Mouse (Mus musculus) cerebellum, adult 11-12 months (tissue): ENCODE results near the gene Cfap221.

Source experiments
- DNase-seq: peaks from one replicate; pipeline ENCODE4 v3.0.0; 2022

Cfap221 gene

DNA sequence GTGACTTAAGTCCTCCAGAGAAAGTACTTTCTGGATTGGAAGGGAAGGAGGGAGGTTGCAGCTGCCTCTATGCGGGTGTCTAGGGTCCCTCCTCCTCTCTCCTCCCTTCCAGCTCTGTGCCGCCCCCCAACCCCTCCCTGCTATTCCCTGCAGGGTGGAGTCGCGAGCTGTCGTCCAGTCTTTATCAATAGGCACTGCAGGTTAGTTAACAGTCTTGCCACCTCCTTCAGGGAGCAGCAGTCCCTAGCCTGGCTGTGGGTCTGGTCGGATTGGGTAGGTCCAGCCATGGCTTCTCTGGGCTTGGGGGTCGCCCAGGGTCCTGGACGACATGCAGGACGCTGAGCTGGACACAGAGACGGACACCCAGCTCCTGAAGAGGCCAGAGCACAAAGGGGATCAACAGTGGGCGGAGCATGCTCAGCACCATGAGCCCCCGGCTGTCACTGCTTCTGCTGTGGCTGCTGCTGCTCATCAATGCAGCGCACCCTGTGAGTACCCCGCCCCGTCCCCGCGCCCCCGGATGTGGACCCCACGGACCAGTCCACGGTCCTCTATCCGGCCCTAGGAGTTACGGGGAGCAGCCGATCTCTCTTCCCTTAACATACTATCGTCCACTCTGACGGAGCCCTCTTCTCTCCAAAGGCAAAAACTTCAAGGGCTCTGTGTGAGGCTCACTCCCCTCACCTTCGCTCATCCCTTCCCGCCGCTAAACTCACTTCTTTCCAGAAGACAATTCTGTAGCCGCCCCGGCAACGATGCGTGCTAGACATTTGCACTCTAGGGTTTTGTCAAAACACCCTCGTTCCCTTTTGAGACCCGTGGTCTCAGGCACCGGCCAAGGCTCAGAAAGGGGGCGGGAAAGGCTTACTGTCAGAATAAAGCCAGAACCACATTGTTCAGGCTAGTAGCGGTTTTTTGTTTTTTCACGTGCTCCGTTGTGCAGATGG lies 10.1 kb upstream of the Cfap221 start, which contains the start of gene Sctr:
Sctr (plus strand) TSS at position 51 of the 947 bp plus-strand sequence.
- no peak for DNase-seq

DNA sequence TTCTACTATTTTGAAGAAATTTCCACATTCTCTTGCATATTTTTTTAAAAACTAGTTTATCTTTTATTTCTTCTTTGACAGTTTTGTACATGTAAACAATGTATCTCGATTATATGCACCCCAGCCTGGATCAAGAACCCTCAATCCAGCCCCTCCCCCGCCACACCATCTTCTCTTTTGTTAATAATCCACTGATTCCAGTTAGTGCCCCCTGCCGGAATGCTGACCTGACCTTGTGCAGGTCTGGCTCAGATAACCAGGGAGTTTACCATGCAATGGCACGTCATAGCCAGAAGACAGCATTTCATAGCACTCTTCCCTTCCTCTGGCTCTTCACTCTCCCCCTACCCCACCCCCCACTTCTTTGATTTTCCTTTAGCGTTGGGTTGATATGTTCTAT lies 610 bp upstream of the Cfap221 start:
- no peak for DNase-seq

DNA sequence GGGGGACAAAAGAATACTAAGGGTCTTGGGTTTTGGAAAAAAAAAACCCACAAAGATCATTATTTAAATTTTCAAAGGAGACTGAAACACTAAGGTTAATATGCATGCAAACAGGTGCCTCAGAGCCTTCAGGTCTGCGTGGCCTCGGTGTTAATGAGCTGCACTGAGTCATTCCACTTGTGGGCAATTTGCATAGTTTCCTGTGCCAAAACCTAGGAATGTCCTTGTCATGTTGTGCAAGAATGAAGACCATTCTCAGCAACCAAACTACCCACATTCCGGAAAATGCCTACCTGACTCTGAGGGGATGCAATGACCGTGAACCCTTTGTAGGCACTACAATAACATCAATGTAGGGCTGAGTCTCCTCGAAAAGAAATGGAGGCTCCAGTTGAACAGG lies 10.5 kb downstream of the Cfap221 start:
- no peak for DNase-seq

DNA sequence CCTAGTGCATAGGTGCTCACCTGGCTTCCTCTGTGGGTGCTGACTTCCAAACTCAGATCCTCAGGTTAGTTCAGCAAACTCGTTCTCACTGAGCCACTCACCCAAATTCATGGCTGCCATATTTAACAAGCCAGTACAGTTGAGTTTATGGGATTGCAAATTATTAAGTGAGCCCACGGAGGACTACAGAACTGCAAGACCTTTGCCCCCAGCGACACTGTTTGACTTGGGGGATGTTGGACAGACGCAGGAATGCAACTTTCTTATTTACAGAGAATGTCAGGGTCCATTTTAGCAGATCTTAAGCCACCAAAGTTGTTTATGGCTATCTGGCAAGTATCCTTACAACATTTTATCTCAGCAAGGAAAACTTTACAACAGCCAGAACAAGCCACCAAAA lies 21.9 kb downstream of the Cfap221 start:
- no peak for DNase-seq

DNA sequence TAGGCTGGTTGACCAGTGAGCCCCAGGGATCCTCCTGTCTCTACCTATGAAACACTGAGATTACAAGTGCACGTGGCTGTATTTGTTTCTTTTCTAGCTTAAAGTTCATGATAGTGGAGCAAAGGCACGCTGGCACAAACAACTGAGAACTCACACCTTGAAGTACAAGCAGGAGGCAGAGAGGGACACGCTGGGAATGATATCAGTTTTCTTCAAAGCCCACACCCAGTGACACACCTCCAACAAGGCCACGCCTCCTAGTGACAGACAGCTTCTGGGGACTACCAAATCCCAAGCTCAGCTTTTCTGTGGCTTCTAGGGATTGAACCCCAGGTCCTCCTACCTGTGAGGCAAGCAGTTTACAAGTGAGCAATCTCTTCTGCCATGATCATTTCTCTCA lies 23.9 kb downstream of the Cfap221 start:
- no peak for DNase-seq

DNA sequence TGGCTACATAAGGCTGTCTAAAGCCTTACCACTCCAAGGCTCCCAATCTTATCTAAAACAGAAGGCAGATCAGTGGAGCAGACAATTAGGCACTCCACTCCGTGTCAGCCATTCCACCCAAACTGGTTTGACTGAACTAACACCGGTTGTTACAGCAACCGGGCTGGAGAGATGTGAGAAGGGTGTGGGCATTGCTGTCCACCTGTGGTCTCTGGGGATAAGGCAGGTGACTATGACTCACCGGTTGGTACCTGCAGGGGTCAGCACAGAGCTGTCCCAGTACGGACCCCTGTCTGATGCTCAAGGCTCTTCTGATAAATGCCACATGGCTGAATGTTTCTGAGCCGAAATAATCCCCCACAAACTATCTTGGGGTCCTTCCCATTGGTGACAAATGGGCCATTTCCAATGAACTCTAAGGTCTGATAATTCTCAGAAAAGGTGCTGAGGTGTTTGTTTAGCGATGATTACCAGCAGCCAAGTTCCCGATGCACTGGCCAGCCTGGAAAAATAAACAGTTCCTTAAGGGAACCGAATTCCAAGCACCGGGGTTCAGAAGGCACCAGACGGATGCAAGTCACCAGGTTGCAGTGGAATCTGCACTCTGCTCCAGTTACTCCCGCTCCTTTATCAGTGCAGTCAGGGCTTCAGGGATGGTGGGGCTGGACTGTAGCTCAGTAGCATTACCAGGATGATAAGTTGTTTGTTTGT lies 31.1 kb downstream of the Cfap221 start:
- no peak for DNase-seq

DNA sequence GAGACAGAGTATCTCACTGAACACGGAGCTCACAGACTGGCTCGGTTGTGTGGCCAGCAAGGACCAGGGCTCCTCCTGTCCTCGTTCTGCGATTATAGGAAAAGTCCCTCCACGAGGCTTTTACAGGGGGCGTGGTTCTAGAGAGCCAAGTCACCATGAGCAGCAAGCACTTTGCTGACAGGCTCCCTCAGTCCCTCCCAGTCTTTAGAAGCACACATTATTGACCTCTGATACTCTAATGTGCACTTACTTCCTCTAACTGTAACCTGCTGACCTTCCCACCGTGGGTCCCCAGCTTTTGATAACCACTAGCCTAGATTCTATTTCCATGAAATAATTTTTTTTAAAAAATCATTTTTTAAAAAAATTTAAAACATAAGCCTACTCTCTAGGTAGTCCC lies 37.1 kb downstream of the Cfap221 start:
- DNase-seq, result no peak

DNA sequence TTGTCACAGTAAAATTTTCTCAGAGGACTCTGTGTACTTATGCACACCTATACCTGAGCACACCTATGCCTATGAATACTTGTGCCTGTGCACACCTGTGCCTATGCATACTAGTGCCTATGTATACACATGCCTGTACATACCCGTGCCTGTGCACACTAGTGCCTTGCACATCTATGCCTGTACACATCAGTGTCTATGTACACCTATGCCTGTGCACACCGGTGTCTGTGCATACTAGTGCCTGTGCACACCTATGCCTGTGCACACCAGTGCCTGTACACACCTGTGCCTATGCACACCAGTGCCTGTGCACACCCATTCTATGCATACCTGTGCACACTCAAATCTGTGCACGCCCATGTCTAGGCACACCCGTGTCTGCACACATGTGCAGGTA lies 37.6 kb downstream of the Cfap221 start:
- no peak for DNase-seq

DNA sequence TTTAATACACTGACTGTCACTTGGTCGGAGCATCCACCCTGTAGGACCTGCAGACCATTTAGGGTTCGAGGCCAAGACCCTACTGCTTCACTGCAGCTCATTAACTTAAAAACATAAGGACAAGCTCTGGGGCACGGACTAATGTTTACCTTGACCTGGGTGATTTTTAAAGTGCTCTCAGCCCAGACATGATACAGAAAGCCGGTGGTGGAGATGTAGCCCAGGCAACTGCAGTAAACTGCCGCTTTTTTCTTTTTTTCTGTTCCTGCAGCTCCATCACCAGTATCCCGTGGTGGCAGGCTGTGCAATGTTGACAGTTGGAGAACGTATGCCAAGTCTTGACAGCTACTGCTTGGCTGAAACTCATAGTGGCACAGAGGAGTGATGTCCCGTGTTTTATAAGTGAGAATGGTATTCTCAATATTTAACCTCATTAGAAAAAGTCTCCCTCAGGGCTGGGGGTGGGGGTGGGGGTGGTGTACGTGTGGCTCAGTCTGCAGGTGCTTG lies 39.3 kb downstream of the Cfap221 start:
- DNase-seq, result peak; percentile 57

DNA sequence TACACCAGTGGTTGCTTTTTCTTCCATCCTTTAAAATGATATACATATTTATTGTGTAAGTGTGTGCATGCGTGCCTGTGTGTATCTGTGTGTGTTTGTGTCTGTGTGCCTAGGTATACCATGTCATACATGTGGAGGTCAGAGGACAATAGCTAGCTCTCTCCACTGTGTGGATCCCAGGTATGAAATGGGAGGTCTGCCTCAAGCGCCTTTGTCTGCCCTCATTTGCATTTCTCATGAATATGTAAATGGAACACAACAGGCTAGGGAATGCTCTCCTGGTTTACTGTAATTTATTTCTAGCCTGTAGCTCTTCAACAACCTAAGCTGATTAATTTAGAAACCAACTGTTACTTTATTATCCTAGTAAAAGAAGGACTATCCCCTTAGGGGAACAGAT lies 42.4 kb downstream of the Cfap221 start:
- no peak for DNase-seq

DNA sequence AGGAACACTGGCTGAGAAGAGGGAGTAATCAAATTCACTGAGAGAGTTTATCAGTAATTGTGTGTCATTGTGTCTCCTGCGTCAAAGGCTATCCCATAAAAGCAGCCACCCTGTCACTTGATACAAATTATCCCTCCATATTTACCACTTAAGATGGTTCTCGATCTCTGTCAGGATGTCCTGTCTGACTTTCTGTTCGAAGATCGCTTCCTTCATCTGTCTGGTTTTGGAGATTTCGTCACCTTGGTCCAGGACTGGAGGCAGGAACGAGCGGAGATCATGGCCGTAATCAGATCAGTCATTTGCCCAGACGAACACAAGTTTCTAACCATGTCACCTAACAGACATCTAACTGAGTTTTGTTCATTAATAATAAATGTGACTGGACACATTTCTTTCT lies 43.6 kb downstream of the Cfap221 start:
- DNase-seq, result no peak

DNA sequence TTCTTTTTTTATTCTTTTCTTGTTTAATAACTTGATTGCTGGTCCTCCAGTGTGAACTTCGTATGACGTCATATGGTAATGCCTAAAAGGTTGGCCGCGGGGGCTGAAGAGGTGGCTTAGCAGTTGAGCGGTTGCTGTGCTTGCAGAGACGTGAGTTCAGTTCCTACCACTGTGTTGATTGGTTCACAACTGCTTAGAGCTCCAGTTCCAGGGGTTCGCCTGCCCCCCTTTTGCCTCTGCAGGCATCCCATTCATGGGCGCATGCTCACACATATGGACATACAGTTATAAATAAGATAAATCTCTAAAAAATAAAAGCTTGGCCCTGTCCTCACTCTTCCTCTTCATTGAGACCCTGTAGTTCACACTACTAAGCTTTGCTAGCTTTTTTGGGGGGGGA lies 46.9 kb downstream of the Cfap221 start:
- no peak for DNase-seq

DNA sequence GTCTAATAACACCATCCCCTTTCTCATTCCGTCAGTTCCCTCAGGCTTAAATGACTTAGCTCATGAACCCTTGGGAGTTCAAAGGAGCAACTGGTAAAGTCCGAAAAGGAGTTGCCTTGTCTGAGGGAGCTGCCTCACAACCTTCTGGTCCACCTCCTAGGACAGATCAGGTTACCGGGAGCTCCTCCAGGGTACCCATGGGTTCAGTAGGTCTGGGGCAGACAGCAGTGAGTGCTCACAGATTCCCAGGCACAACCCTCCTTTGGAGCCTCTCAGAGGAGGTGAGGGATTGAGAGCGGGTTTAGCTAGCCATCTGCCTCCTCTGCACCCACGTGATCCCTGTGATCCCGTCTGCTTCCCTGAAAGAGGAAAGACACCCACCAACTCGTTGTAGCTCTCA lies 60.2 kb downstream of the Cfap221 start:
- no peak for DNase-seq

DNA sequence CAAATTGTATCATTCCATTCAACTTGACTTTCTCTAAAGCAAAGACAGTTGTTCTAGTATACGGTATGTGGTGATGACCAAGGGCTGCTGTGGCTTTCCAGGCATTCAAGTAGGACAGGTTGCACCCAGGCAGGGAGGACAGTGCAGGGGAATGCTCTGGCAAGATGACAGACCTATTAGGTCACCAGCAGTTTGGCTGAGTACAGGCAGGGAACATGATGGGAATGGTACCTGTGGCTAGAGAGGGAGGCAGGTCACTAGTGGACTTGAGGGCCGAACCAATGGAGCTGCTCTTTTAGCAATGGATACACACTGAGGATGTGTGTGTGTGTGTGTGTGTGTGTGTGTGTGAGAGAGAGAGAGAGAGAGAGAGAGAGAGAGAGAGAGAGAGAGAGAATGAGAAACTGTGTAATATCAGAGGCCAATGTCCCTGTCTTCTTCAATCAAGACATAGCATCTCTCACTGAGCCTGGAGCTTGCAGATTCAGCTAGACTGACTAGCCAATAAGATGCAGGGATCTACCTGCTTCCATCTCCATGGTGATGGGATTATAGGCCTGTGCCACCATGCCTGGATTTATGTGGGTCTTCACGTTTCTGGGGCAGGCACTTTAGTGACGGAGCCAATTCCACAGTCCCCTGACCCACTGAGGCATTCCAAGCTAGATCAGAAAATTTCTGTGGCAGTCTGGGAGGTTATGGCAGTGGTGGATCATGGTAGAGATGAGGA lies 65.4 kb downstream of the Cfap221 start:
- DNase-seq, result peak; percentile 12

DNA sequence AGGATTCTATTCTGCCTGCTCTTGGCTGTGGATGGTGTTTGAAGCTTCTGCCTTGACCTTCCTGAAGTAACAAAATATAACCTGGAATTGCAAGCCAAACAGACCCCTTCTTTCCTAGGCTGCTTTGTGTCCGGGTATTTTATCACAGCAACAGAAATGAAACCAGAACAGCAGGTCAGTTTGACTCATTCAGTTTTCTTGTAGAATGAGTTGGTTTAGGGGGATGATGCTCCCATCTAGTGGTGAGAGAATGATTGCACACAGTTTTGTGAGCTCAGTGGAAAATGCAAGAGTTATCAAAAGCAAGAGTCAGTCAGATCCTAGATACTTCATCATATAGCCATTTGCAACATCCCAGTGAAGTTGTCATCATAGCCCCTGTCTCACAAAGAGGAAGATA lies 67.3 kb downstream of the Cfap221 start:
- DNase-seq, result no peak

DNA sequence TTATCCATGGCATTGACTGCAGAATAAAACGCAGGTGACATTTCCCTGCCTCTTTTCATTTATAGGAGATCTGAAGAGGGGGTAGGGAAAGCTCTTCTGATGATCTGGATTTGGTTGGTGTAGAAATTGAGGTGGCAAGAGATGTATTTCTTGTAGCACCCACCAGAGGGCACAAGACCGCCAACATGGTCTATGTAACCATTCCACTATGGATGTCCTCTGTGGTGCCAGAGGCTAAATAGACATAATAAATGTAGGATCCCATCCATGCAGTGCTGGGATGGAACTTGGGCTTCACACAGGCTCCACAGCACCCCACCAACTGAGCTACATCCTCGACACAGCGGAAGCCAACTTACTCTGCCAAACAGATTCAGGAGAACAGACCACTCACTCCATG lies 77.7 kb downstream of the Cfap221 start:
- DNase-seq, result no peak

DNA sequence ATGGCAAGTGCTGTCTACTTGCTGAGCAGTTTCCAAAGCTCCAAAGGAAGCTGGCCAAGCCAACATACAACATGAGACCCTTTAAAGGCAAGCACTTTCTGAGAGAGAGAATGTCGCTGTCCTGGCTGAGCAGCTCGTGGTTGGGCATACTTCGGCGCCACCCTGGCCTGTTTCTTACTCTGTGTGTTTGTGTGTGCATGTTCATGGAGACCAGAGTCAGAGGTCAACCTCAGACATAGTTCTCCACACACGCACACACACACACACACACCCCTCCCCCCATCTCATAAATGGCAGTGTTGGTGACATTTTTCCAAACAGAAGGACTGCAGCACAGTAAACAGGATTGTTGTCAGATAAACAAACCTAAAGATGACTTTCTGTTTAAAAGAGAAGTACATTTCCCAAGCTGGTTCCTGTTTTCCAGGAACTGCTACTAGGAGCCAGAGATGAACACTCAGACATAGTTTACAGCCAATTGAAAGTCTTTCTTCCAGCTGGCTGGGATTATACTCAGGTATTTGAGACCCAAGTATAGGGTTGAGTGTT lies 80.1 kb downstream of the Cfap221 start:
- DNase-seq, result no peak

DNA sequence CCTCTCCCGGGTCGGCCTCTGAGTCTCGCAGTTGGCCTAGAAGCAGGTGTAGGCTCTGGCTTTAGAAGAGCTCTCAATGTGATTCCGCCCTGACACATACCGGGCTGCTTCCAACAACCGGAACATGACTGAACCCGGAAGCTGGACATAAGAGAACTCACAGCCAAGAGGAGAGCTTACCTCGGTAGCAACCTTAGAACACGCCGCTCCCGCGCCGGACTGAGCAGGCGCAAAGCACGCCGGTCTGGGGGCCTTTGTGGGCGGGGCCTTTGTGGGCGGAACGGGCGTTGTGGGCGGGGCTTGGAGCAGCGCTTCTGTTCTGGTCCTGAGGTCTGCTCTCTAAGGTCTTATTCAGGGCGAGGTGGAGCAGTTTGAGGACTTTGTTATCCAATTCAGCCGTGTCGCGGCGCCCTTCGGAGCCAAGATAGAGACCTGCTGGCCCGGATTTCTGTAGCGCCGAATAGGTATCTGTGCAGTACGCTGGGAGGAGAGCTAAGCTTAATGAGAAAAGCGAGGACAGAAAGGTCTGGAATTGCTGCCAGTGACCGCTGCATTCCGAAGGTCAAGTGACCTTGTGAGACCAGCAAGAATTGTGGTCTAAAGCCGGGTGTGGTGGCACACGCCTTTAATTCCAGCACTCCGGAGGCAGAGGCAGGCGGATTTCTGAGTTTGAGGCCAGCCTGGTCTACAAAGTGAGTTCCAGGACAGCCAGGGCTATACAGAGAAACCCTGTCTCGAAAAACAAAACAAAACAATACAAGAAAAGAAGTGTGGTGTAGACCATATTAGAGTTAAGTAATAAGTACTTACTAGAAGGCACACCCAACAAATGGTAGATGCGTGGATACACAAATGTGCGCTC lies 83.8 kb downstream of the Cfap221 start, which contains the start of gene Tmem177:
Tmem177 (minus strand) TSS at position 256 of the 862 bp plus-strand sequence.
- peak; percentile 96 for DNase-seq

DNA sequence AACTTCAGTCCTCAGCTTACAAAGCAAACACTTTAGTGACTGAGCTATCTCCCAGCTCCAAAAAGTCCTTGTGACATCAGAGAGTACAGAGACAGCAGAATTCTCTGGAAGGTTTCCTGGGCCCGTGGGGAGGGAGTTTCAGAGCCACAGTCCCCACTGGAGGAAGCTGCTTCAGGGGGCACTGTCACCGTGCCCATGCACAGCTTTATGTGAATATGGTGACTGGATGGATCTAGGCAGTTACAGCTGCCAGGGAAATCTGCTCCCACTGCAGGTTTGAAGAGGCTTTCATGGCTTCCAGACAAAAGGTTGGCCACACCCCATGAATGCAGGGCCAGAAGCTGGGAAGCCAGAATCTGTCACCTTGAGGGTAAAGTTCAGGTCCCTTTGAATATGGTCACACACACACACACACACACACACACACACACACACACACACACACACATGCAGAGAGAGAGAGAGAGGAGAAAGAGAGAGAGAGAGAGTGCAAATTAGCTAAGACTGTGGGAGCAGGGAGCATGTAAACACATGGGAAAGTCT lies 89.8 kb downstream of the Cfap221 start:
- DNase-seq, result no peak

DNA sequence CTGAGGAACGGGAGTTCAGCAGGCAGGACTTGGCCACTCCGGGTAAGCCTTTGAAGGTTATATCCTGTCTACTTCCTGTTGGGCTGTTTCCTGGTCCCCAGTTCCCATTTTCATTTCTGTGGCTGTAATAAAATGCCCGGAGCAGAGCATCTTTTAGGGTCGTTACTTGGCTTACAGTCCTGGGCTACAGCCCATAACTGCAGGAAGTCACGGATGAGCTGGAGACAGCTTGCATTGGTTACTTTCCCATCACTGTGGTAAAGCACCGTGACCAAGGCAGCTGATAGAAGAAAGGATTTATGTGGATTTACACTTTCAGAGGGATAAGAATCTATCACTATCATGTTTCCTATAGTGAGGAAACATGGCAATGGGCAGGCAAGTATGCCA lies 93.8 kb downstream of the Cfap221 start:
- no peak for DNase-seq

DNA sequence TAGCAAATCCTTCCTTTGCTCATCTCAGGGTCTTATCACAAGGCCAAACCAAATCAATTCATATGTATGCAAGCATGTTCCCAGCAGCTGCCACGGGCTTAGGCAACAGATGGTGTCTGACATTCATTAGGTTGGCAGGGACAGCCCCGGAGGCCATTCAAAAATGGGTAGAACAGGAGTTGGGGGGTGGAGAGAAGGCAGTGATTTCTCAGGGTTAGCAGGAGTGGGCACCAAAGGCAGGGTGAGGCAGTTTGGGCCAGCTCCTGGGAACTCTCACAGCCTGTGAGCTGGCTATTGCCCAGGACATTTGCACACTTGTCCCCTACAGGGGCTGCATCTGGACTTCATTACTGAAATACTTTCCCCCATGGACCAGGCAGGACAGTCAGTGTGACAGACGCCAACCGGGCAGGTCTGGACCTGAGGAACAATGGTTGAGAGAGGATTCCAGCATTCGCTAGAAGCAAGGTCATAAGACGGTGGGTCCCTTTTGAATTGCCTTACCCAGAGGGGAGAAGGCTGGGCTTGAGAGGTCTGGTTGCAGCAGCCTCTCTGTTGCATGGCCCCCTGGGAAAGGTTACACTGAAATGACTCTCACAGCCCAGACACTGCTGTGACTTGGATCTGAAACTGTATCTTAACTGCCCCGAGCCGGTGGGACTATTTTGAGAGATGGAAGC lies 94.3 kb downstream of the Cfap221 start:
- DNase-seq, result peak; percentile 70
